Mouse (Mus musculus) intestine, postnatal 0 days (tissue): ENCODE measurements around the gene Lhfp. TPM values are rescaled to one million over a fixed set of nuclear protein-coding genes. Genes with fewer than 3 reads are reported as not detected.

Experiments
- ATAC-seq: fragments of 200-750 bp; cut with Nextera tagmentation; 2 replicates; pipeline ENCODE4 v1.8.0; 2017; ENCODE audit warnings: mild to moderate bottlenecking, moderate TSS enrichment, moderate library complexity
- H3K27ac ChIP-seq: fragments of 300-500 bp; sonication (generic); 2 replicates; pipeline ENCODE4 v1.5.1; 2014; ENCODE audit warnings: mild to moderate bottlenecking, low read depth, low read length, moderate library complexity
- H3K27me3 ChIP-seq: fragments of 300-500 bp; sonication (generic); replicated peaks from 2 replicates; pipeline ENCODE4 v1.6.1; 2014; ENCODE audit warnings: low read length, mixed read lengths; ENCODE audit not compliant: control insufficient read depth, insufficient read depth
- H3K36me3 ChIP-seq: fragments of 300-500 bp; sonication (generic); 2 replicates; pipeline ENCODE4 v1.6.1; 2014; ENCODE audit warnings: mild to moderate bottlenecking, moderate library complexity; ENCODE audit not compliant: control insufficient read depth, insufficient read depth
- H3K4me1 ChIP-seq: fragments of 300-500 bp; sonication (generic); replicated peaks from 2 replicates; pipeline ENCODE4 v1.6.1; 2014; ENCODE audit warnings: antibody characterized with exemption, low read length, mixed read lengths; ENCODE audit not compliant: control insufficient read depth, insufficient read depth
- H3K4me2 ChIP-seq: fragments of 300-500 bp; sonication (generic); replicated peaks from 2 replicates; pipeline ENCODE4 v1.6.1; 2014; ENCODE audit warnings: low read depth, mild to moderate bottlenecking, moderate library complexity
- H3K4me3 ChIP-seq: fragments of 300-500 bp; sonication (generic); 2 replicates; pipeline ENCODE4 v1.5.1; 2014; ENCODE audit warnings: low read depth, low read length
- H3K9ac ChIP-seq: fragments of 300-500 bp; sonication (generic); 2 replicates; pipeline ENCODE4 v1.6.1; 2014; ENCODE audit warnings: mild to moderate bottlenecking, low read depth, low read length
- H3K9me3 ChIP-seq: fragments of 300-500 bp; sonication (generic); 2 replicates; pipeline ENCODE4 v1.6.1; 2016; ENCODE audit warnings: mixed run types; ENCODE audit not compliant: control insufficient read depth
- CTCF ChIP-seq: sonication (generic); IDR thresholded peaks from 2 replicates; pipeline ENCODE4 v1.5.1; 2016; ENCODE audit warnings: low read depth, mild to moderate bottlenecking, control low read depth, antibody characterized with exemption, moderate library complexity
- WGBS: fragments of 180-500 bp; shearing (Covaris S2); extraction: QIAGEN DNeasy Blood & Tissue Kit; methylation state at CpG from one replicate; pipeline ENCODE4 v1.1.7; 2014; 5-methylcytosine and 5-hydroxymethylcytosine counted together
- polyA plus RNA-seq: library from polyadenylated mRNA; unstranded; fragments of >200 nt; fragmentation: Nextera tagmentation; extraction: Ambion mirVana; gene quantifications from 2 replicates; pipeline ENCODE4 v1.2.1, GENCODE M21; 2015

Gene Lhfp
- polyA plus RNA-seq, 1 experiment from 2014 or later: 30.2 TPM

DNA sequence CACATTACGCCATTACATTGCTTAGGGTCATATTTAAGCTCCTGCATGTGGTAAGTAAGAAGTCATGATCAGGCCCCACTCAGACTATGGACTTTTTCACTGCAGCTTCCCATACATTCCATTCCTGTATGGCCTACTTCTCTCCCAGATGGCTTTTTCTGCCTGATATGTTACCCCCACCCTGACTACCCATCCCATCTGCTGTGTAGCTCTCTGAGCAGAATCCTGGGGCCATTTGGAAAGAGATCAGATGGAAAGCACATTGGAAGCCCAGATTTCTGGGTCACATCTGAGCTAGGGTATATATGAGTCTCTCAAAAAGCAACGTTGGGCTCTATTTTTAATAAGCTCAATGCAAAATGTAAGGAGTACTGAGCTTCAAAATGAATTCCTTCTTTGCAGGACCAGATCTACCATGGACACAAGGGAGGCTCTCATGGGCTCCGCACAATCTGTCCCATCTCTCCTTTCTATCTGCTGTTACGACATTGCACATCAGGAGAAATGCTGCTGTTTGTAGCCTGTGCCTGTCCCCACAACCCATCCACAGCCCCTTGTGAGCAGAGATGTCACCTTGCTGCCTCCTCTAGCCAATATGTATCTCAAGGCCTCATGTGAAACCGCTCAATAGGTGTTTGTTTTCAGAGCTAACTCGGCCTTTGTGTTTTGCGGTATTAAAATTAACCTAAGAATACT lies 108.4 kb downstream of the Lhfp start:
- no peaks in the 10 kb centered on the region for H3K27me3 ChIP-seq
- no peaks in the 10 kb centered on the region for H3K4me1 ChIP-seq
- no peaks in the 10 kb centered on the region for H3K36me3 ChIP-seq
- WGBS: 91% methylated on average over 7 of the region's 7 CpGs
- no peak overlapping the region for H3K27ac ChIP-seq
- ATAC-seq: no peak
- H3K9me3 ChIP-seq: no peaks in the 10 kb centered on the region
- no peak overlapping the region for H3K9ac ChIP-seq
- H3K4me3 ChIP-seq: no peak overlapping the region
- TF ChIP-seq CTCF: no peak
- H3K4me2 ChIP-seq: no peak overlapping the region

GRCm38 (mm10) chr3:53151081-53151480 lies 109.8 kb downstream of the Lhfp start:
- no peaks in the 10 kb centered on the region for H3K27me3 ChIP-seq
- ATAC-seq: no peak
- H3K9ac ChIP-seq: no peak overlapping the region
- no peak overlapping the region for H3K4me3 ChIP-seq
- H3K4me1 ChIP-seq: no peaks in the 10 kb centered on the region
- WGBS: 36% methylated on average over 1 of the region's 1 CpGs
- H3K27ac ChIP-seq: no peak overlapping the region
- no peaks in the 10 kb centered on the region for H3K9me3 ChIP-seq
- H3K36me3 ChIP-seq: no peaks in the 10 kb centered on the region
- H3K4me2 ChIP-seq: no peak overlapping the region
- TF ChIP-seq CTCF: no peak

GRCm38 (mm10) chr3:53151607-53152006 lies 110.3 kb downstream of the Lhfp start:
- no peaks in the 10 kb centered on the region for H3K27me3 ChIP-seq
- no peak overlapping the region for H3K27ac ChIP-seq
- H3K9ac ChIP-seq: no peak overlapping the region
- no peak for TF ChIP-seq CTCF
- no peaks in the 10 kb centered on the region for H3K4me1 ChIP-seq
- H3K4me3 ChIP-seq: no peak overlapping the region
- ATAC-seq: no peak
- 57% methylated on average over 1 of the region's 1 CpGs for WGBS
- H3K9me3 ChIP-seq: no peaks in the 10 kb centered on the region
- H3K4me2 ChIP-seq: no peak overlapping the region
- no peaks in the 10 kb centered on the region for H3K36me3 ChIP-seq

- Histone ChIP-seq H3K4me2 (no peak overlapping the region), H3K4me1 (no peaks in the 10 kb centered on the region), H3K4me3 (no peak overlapping the region), H3K9me3 (no peaks in the 10 kb centered on the region), H3K27me3 (no peaks in the 10 kb centered on the region), H3K36me3 (no peaks in the 10 kb centered on the region), H3K9ac (no peak overlapping the region), H3K27ac (no peak overlapping the region)
- no peak for ATAC-seq
- WGBS: 82% methylated on average over 3 of the region's 3 CpGs
- no peak for TF ChIP-seq CTCF
Measured at GRCm38 (mm10) chr3:53161963-53162362, 120.6 kb downstream of the Lhfp start.

GRCm38 (mm10) chr3:53165281-53165680 lies 124.0 kb downstream of the Lhfp start:
- WGBS: 89% methylated on average over 10 of the region's 10 CpGs
- H3K36me3 ChIP-seq: no peaks in the 10 kb centered on the region
- no peaks in the 10 kb centered on the region for H3K9me3 ChIP-seq
- no peak overlapping the region for H3K4me3 ChIP-seq
- H3K27ac ChIP-seq: no peak overlapping the region
- H3K4me2 ChIP-seq: no peak overlapping the region
- no peak for ATAC-seq
- no peak overlapping the region for H3K9ac ChIP-seq
- H3K4me1 ChIP-seq: no peaks in the 10 kb centered on the region
- no peaks in the 10 kb centered on the region for H3K27me3 ChIP-seq
- no peak for TF ChIP-seq CTCF

DNA sequence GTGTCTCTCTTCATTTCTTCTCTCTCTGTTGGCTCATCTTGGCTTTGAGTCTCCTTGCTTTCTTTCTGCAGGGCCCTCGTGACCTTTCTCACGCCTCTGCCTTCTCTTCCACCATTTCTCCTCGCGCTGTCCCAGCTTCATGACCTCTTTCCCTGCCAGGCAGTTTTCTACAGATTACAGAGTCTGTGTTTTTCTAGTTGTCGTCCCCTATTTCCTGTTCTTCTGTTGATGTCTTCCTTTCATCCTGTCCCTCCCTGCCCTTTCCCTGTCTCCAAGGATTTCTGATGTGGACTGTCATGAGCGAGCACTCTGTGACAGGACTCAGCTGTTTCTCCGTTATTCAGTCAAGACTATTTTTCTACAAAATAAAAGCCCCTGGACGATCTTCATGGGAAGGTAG lies 124.7 kb downstream of the Lhfp start:
- H3K4me1 ChIP-seq: no peaks in the 10 kb centered on the region
- no peaks in the 10 kb centered on the region for H3K36me3 ChIP-seq
- no peaks in the 10 kb centered on the region for H3K27me3 ChIP-seq
- H3K9me3 ChIP-seq: no peaks in the 10 kb centered on the region
- H3K4me3 ChIP-seq: no peak overlapping the region
- no peak for TF ChIP-seq CTCF
- no peak overlapping the region for H3K9ac ChIP-seq
- H3K27ac ChIP-seq: no peak overlapping the region
- ATAC-seq: no peak
- WGBS: 48% methylated on average over 8 of the region's 8 CpGs
- H3K4me2 ChIP-seq: no peak overlapping the region

- 81% methylated on average over 3 of the region's 3 CpGs for WGBS
Measured at GRCm38 (mm10) chr3:53169486-53169885, 128.2 kb downstream of the Lhfp start.

More at GRCm38 (mm10) chr3:53169486-53169885, 128.2 kb downstream of the Lhfp start:
- Histone ChIP-seq H3K9ac (no peak overlapping the region), H3K9me3 (no peaks in the 10 kb centered on the region), H3K4me2 (no peak overlapping the region), H3K27ac (no peak overlapping the region), H3K4me3 (no peak overlapping the region), H3K4me1 (no peaks in the 10 kb centered on the region), H3K27me3 (no peaks in the 10 kb centered on the region), H3K36me3 (no peaks in the 10 kb centered on the region)
- no peak for TF ChIP-seq CTCF
- no peak for ATAC-seq
